In genomic region chr7:111509167-111509854, GRCm38 (mm10) we compare ENCODE assay signal across 25 mouse cellular contexts.
DNase-seq lines count a peak whose midpoint lies in the region; ATAC-seq lines count a peak whose summit lies in the region.
"Had no signal": no experiment of that assay in that cellular context is flagged by ENCODE, and none has a peak within 500 bp of the region (broad histone marks: within the 10 kb centered on the region; RNA-seq: fewer than 3 reads in every experiment).

No protein-coding gene starts in this region.

- no peak overlapping the region for H3K27ac ChIP-seq in embryonic facial prominence, embryonic 14.5 days (replicated peaks; ENCODE audit: low read depth, low read length)
- no peak overlapping the region for H3K27ac ChIP-seq in embryonic facial prominence, embryonic 10.5 days (replicated peaks)
- no peak overlapping the region for H3K27ac ChIP-seq in hindbrain, embryonic 15.5 days (replicated peaks)
- H3K27ac ChIP-seq in hindbrain, embryonic 11.5 days (ENCODE audit: low read depth, low read length): no peak overlapping the region
- H3K27ac ChIP-seq in kidney, embryonic 16.5 days (ENCODE audit: low read length): no peak overlapping the region
- H3K27ac ChIP-seq: embryonic facial prominence, embryonic 15.5 days; gastrocnemius, adult 2 months; heart, embryonic 15.5 days; hindbrain, embryonic 12.5 days had no signal

- no peaks in the 10 kb centered on the region for H3K4me1 ChIP-seq in embryonic facial prominence, embryonic 14.5 days (ENCODE audit: control insufficient read depth, insufficient read depth, low read length)
- H3K4me1 ChIP-seq in embryonic facial prominence, embryonic 10.5 days: no peaks in the 10 kb centered on the region
- no peaks in the 10 kb centered on the region for H3K4me1 ChIP-seq in hindbrain, embryonic 15.5 days (replicated peaks)
- H3K4me1 ChIP-seq in hindbrain, embryonic 11.5 days (replicated peaks; ENCODE audit: control insufficient read depth, insufficient read depth, low read length): no peaks in the 10 kb centered on the region
- no peaks in the 10 kb centered on the region for H3K4me1 ChIP-seq in kidney, embryonic 16.5 days (ENCODE audit: insufficient read depth, low read length)
- H3K4me1 ChIP-seq: embryonic facial prominence, embryonic 15.5 days; heart, embryonic 12.5 days; heart, embryonic 15.5 days; hindbrain, embryonic 12.5 days had no signal

- no peak for DNase-seq in embryonic facial prominence, embryonic 14.5 days (ENCODE audit: low spot score)
- no peak for DNase-seq in embryonic facial prominence, embryonic 10.5 days (ENCODE audit: low spot score)
- DNase-seq in hindbrain, embryonic 11.5 days (ENCODE audit: low spot score): no peak
- DNase-seq in kidney, postnatal 14 days: no peak
- DNase-seq: adrenal gland, adult 8-10 months; adrenal gland, postnatal 25 days; cerebellum, adult 11-12 months; cerebellum, adult 8-10 months; cerebellum, postnatal 10 days; cerebellum, postnatal 36 days; embryo, embryonic 11 days; forebrain, postnatal 0 days; gastrocnemius, adult 2 months; gastrocnemius, postnatal 14 days; heart, adult 18-20 months; heart, postnatal 10 days; heart, postnatal 4 days had no signal

- H3K27me3 ChIP-seq in embryonic facial prominence, embryonic 14.5 days (replicated peaks; ENCODE audit: control insufficient read depth, insufficient read depth, low read length): no peaks in the 10 kb centered on the region
- no peaks in the 10 kb centered on the region for H3K27me3 ChIP-seq in embryonic facial prominence, embryonic 10.5 days (replicated peaks; ENCODE audit: low read depth, poor library complexity, severe bottlenecking)
- H3K27me3 ChIP-seq in hindbrain, embryonic 15.5 days: no peaks in the 10 kb centered on the region
- no peaks in the 10 kb centered on the region for H3K27me3 ChIP-seq in hindbrain, embryonic 11.5 days (ENCODE audit: control insufficient read depth, insufficient read depth, low read length)
- H3K27me3 ChIP-seq in kidney, embryonic 16.5 days (ENCODE audit: insufficient read depth, low read length): no peaks in the 10 kb centered on the region
- H3K27me3 ChIP-seq: embryonic facial prominence, embryonic 15.5 days; heart, embryonic 12.5 days; heart, embryonic 15.5 days; hindbrain, embryonic 12.5 days had no signal

- ATAC-seq in embryonic facial prominence, embryonic 14.5 days (ENCODE audit: low read depth): peak; percentile 26; the same call in 1 of the 2 replicates
- ATAC-seq in hindbrain, embryonic 15.5 days (ENCODE audit: low FRiP score, low read depth): peak; percentile 15; the same call in 1 of the 2 replicates
- no peak for ATAC-seq in hindbrain, embryonic 11.5 days (ENCODE audit: low FRiP score)
- ATAC-seq in kidney, embryonic 16.5 days (ENCODE audit: low FRiP score, low TSS enrichment): peak; percentile 57; the same call in 1 of the 2 replicates
- ATAC-seq: activated CD4-positive, CD25-positive, alpha-beta regulatory T cell, adult 4 months; forebrain, embryonic 14.5 days had no signal

- H3K36me3 ChIP-seq in embryonic facial prominence, embryonic 14.5 days (ENCODE audit: control insufficient read depth, insufficient read depth, low read length): no peaks in the 10 kb centered on the region
- no peaks in the 10 kb centered on the region for H3K36me3 ChIP-seq in embryonic facial prominence, embryonic 10.5 days (replicated peaks)
- no peaks in the 10 kb centered on the region for H3K36me3 ChIP-seq in hindbrain, embryonic 15.5 days
- H3K36me3 ChIP-seq in hindbrain, embryonic 11.5 days (ENCODE audit: control insufficient read depth, insufficient read depth, low read length): no peaks in the 10 kb centered on the region
- H3K36me3 ChIP-seq in kidney, embryonic 16.5 days (ENCODE audit: insufficient read depth, low read length): 0 out of 2 replicates have a peak, but pooled peaks cover 3% of the 10 kb centered on the region
- H3K36me3 ChIP-seq: heart, embryonic 12.5 days; heart, embryonic 15.5 days; hindbrain, embryonic 12.5 days had no signal

- H3K9me3 ChIP-seq in embryonic facial prominence, embryonic 14.5 days (ENCODE audit: control insufficient read depth, low read length): no peaks in the 10 kb centered on the region
- H3K9me3 ChIP-seq in embryonic facial prominence, embryonic 10.5 days: no peaks in the 10 kb centered on the region
- H3K9me3 ChIP-seq in hindbrain, embryonic 15.5 days: no peaks in the 10 kb centered on the region
- no peaks in the 10 kb centered on the region for H3K9me3 ChIP-seq in hindbrain, embryonic 11.5 days (ENCODE audit: control insufficient read depth, low read length)
- H3K9me3 ChIP-seq in kidney, embryonic 16.5 days (ENCODE audit: low read length): no peaks in the 10 kb centered on the region
- H3K9me3 ChIP-seq: embryonic facial prominence, embryonic 15.5 days; heart, embryonic 12.5 days; heart, embryonic 15.5 days; hindbrain, embryonic 12.5 days had no signal

- WGBS in embryonic facial prominence, embryonic 14.5 days: 56% methylated on average over 2 of the region's 2 CpGs
- WGBS in embryonic facial prominence, embryonic 10.5 days: 78% methylated on average over 2 of the region's 2 CpGs
- WGBS in hindbrain, embryonic 15.5 days: 82% methylated on average over 2 of the region's 2 CpGs
- 73% methylated on average over 2 of the region's 2 CpGs for WGBS in hindbrain, embryonic 11.5 days
- 38% methylated on average over 2 of the region's 2 CpGs for WGBS in kidney, embryonic 16.5 days

- no peak overlapping the region for H3K9ac ChIP-seq in embryonic facial prominence, embryonic 14.5 days (ENCODE audit: low read depth, low read length)
- H3K9ac ChIP-seq in hindbrain, embryonic 15.5 days: no peak overlapping the region
- H3K9ac ChIP-seq in hindbrain, embryonic 11.5 days (ENCODE audit: low read depth, low read length): no peak overlapping the region
- no peak overlapping the region for H3K9ac ChIP-seq in kidney, embryonic 16.5 days (replicated peaks; ENCODE audit: low read length)
- H3K9ac ChIP-seq: embryonic facial prominence, embryonic 15.5 days; forebrain, postnatal 0 days; heart, embryonic 12.5 days; heart, embryonic 15.5 days; hindbrain, embryonic 12.5 days had no signal

- H3K4me2 ChIP-seq in embryonic facial prominence, embryonic 14.5 days (ENCODE audit: low read depth, low read length): no peak overlapping the region
- no peak overlapping the region for H3K4me2 ChIP-seq in hindbrain, embryonic 15.5 days
- no peak overlapping the region for H3K4me2 ChIP-seq in hindbrain, embryonic 11.5 days (replicated peaks; ENCODE audit: low read depth, low read length)
- no peak overlapping the region for H3K4me2 ChIP-seq in kidney, embryonic 16.5 days (replicated peaks; ENCODE audit: low read depth, low read length)
- H3K4me2 ChIP-seq: embryonic facial prominence, embryonic 15.5 days; heart, embryonic 12.5 days; heart, embryonic 15.5 days; hindbrain, embryonic 12.5 days had no signal

- H3K4me3 ChIP-seq in embryonic facial prominence, embryonic 14.5 days (ENCODE audit: low read depth, low read length): no peak overlapping the region
- no peak overlapping the region for H3K4me3 ChIP-seq in embryonic facial prominence, embryonic 10.5 days
- no peak overlapping the region for H3K4me3 ChIP-seq in hindbrain, embryonic 15.5 days
- no peak overlapping the region for H3K4me3 ChIP-seq in hindbrain, embryonic 11.5 days (ENCODE audit: low read depth, low read length)
- no peak overlapping the region for H3K4me3 ChIP-seq in kidney, embryonic 16.5 days (ENCODE audit: low read length)
- H3K4me3 ChIP-seq: embryonic facial prominence, embryonic 15.5 days; gastrocnemius, adult 2 months; heart, embryonic 12.5 days; heart, embryonic 15.5 days; hindbrain, embryonic 12.5 days had no signal
